Mouse (Mus musculus) megakaryocyte, embryonic 14.5 days (primary cell): ENCODE results near the gene Hgf. TPM values are rescaled to one million over a fixed set of nuclear protein-coding genes. Genes with fewer than 3 reads are reported as not detected.

ENCODE experiments used
- H3K27me3 ChIP-seq: replicated peaks from 2 replicates; pipeline ENCODE3; 2012; ENCODE audit warnings: inconsistent platforms
- H3K36me3 ChIP-seq: replicated peaks from 2 replicates; pipeline ENCODE3; 2012; ENCODE audit warnings: low read length, inconsistent platforms, mixed read lengths
- H3K4me1 ChIP-seq: 2 replicates; pipeline ENCODE4 v1.6.1; 2012; ENCODE audit warnings: inconsistent platforms
- H3K4me3 ChIP-seq: replicated peaks from 2 replicates; pipeline ENCODE3; 2012; ENCODE audit warnings: moderate library complexity, mild to moderate bottlenecking, inconsistent platforms
- H3K9me3 ChIP-seq: 2 replicates; pipeline ENCODE4 v1.6.1; 2012; ENCODE audit warnings: inconsistent platforms
- FLI1 ChIP-seq: IDR thresholded peaks from 2 replicates; pipeline ENCODE4 v1.6.1; 2012; ENCODE audit warnings: low read length, inconsistent platforms, mixed read lengths
- GATA1 ChIP-seq: IDR thresholded peaks from 3 replicates; pipeline ENCODE4 v1.6.1; 2012; ENCODE audit warnings: mixed read lengths, low read length, inconsistent platforms, borderline replicate concordance
- polyA plus RNA-seq: library from polyadenylated mRNA; stranded (reverse); fragments of >175 nt; gene quantifications from 2 replicates; pipeline ENCODE4 v1.2.3, GENCODE M21; 2012; ENCODE audit warnings: low replicate concordance; ENCODE audit not compliant: insufficient read depth

The Hgf gene
- polyA plus RNA-seq, 1 experiment, result 0.16 TPM

DNA sequence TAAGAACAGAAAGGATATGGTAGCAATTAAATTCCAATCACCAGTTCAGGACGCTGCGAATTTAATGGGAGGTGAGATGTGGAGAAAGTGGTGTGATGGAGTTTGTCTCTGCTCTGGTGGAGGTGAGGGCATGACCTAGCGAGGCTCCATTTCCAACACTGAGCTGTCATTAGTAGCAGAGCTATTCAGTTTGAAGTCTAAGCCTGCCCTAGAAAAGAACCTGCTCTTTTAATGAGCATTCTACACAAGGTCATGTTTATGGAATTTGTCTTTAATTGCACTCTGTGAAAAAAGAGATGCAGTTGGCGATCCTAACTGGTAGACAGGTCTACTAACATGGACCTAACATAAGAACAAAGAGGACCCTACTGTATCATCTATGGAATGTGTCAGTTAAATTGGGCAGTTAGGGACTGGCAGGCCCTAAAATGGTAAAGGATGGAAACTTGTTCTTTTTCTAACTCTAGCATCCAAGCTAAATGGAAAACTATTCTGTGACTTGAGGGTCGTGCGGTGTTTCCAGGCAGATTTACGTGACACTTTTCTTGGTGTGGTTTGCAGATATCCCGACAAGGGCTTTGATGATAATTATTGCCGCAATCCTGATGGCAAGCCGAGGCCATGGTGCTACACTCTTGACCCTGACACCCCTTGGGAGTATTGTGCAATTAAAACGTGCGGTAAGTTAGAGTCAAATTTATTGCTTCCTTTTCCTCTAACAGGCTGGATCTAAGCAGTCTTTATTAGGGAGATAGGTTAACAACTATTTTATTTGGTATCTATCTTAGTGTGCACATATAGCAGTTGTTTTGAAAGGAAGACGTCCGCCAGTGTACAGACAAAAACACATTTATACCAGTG is 24.8 kb downstream of the Hgf start:
- H3K4me3 ChIP-seq, result no peak overlapping the region
- TF ChIP-seq GATA1, result no peak
- no peak for TF ChIP-seq FLI1
- H3K4me1 ChIP-seq, result no peaks in the 10 kb centered on the region
- H3K36me3 ChIP-seq, result peaks cover 7% of the 10 kb centered on the region
- no peaks in the 10 kb centered on the region for H3K27me3 ChIP-seq
- no peaks in the 10 kb centered on the region for H3K9me3 ChIP-seq

DNA sequence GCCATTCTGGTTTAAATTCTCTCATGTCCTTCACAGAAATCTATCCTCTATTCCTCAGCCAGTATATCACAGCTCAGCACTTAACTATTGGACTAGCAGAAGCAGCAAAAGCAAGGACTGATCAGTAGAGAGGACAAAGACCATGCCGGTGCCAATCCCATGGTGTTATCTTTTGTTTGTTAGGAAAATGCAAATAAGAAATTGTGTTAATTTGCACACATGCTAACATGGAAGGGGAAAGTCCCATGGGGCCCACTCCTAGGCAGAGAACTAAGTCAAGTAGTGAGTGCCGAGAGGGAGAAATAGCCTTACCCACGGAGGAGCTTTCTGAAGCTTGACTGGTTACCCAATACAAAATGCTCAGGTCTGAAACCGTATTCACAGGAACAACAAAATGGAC is 42.4 kb downstream of the Hgf start:
- Histone ChIP-seq H3K4me3 (no peak overlapping the region), H3K27me3 (no peaks in the 10 kb centered on the region), H3K36me3 (no peaks in the 10 kb centered on the region), H3K9me3 (no peaks in the 10 kb centered on the region), H3K4me1 (no peaks in the 10 kb centered on the region)
- no peak for TF ChIP-seq GATA1
- no peak for TF ChIP-seq FLI1

DNA sequence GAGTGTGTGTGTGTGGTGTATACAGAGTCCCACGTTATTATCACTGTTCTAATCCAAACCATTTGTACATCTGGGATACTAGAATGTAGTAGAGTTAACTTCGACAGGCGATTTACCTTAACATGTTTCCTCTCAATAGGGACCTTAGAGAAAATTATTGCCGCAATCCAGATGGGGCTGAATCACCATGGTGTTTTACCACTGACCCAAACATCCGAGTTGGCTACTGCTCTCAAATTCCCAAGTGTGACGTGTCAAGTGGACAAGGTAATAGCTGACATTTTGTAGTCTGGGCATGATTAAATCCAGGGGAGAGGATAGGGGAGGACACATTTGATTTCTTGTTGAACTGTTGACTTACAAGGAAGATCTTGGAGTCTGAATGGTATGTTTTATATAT is 44.7 kb downstream of the Hgf start:
- Histone ChIP-seq H3K4me1 (no peaks in the 10 kb centered on the region), H3K9me3 (no peaks in the 10 kb centered on the region), H3K36me3 (no peaks in the 10 kb centered on the region), H3K27me3 (no peaks in the 10 kb centered on the region), H3K4me3 (no peak overlapping the region)
- TF ChIP-seq GATA1, result no peak

DNA sequence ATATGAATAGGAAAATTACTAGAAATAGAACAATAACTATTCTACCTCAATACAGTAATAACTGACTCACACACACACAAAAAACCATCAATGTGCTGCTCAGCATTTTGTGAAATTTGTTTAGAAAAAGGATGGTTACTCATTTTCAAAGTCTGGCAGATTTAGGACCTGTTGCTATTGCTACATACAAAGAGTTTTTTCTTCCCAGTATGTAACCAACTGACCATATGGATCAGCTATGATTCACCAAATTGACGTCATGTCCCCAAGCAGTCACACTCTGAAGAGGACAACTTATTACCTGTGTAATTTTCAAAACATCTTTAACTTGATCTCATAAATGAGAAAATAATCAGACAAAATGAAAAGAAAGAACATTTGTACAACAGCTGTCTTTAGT is 48.2 kb downstream of the Hgf start:
- TF ChIP-seq FLI1, result no peak
- no peak for TF ChIP-seq GATA1
- Histone ChIP-seq H3K9me3 (no peaks in the 10 kb centered on the region), H3K36me3 (no peaks in the 10 kb centered on the region), H3K4me1 (no peaks in the 10 kb centered on the region), H3K4me3 (no peak overlapping the region), H3K27me3 (no peaks in the 10 kb centered on the region)

DNA sequence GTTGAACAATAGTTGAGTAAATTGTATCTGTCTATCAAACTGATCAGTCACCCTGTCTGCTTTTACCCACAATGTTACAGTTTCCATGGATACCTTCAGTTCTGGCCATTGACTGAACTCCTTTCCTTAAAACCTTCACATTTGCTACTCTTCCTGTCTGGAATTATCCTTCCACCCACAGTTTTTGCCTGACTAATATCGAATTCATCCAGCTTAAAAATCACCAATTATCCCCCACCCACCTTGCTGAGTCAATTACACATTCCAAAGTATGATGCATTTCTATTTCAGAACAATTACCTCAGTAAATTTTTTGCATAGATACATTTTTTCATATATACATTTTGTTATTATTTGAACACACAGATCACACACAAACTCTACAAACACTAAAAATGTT is 79.7 kb downstream of the Hgf start:
- Histone ChIP-seq H3K4me1 (no peaks in the 10 kb centered on the region), H3K4me3 (no peak overlapping the region), H3K9me3 (no peaks in the 10 kb centered on the region), H3K36me3 (no peaks in the 10 kb centered on the region), H3K27me3 (no peaks in the 10 kb centered on the region)
- TF ChIP-seq GATA1 (no peak), FLI1 (no peak)

DNA sequence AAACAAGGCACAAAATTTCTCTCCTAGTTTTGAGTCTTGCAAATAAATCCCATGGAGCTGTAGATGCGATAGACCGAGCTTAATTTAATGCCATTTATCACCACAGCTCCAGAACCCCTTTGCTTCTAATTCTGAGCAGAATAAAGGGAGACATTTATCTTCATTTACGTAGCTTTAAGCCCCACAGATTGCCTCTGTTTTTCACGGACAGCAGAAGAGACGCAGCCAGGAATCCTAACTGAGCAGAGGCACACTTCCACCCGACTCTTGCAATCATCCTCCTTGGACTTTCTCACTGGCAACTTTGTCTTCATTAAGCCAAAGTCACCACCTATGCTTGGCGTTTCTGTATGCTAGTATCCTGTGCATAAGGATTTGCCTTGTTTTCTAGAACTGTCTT is 93.1 kb downstream of the Hgf start:
- Histone ChIP-seq H3K4me3 (no peak overlapping the region), H3K27me3 (no peaks in the 10 kb centered on the region), H3K36me3 (no peaks in the 10 kb centered on the region), H3K4me1 (no peaks in the 10 kb centered on the region), H3K9me3 (no peaks in the 10 kb centered on the region)
- no peak for TF ChIP-seq GATA1

DNA sequence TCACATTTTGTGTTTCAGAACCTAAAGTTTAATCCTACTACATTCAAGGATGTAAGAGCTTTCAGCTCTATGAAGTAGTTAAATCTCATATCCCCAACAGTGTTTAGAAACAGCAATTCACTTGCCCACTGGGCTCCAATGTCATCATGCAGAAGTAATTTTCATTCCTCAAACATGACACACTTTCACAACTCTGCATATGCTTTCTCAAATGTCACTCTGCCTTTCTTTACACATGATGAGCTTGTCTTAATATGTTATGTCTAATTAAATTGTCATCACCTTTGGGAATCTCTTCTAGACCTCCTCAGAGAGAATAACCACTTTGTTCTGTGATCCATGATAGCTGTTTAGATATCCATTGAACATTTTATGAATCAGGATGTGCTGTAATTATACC is 94.4 kb downstream of the Hgf start:
- TF ChIP-seq FLI1 (no peak), GATA1 (no peak)
- Histone ChIP-seq H3K36me3 (no peaks in the 10 kb centered on the region), H3K9me3 (no peaks in the 10 kb centered on the region), H3K27me3 (no peaks in the 10 kb centered on the region), H3K4me1 (no peaks in the 10 kb centered on the region), H3K4me3 (no peak overlapping the region)

DNA sequence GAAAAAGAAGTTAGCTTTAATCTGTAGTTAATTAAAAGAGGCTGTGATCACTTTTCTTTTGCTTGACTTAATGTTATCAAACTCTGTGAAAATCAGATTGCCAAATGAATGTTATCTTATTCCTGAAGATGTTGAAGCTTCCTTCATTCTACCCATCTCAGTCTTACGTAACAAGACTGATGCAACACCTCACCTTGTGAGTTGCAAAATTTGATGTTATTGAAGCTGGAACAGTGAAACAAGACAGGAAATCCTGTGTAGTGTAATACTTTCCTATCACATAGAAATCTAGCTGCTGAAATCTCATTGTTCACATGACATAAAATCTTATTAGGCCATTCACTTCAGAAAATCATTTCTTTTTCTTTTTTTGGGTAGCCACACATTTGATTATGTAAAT is 96.9 kb downstream of the Hgf start:
- no peaks in the 10 kb centered on the region for H3K4me1 ChIP-seq
- no peaks in the 10 kb centered on the region for H3K27me3 ChIP-seq
- TF ChIP-seq GATA1 (no peak), FLI1 (no peak)

DNA sequence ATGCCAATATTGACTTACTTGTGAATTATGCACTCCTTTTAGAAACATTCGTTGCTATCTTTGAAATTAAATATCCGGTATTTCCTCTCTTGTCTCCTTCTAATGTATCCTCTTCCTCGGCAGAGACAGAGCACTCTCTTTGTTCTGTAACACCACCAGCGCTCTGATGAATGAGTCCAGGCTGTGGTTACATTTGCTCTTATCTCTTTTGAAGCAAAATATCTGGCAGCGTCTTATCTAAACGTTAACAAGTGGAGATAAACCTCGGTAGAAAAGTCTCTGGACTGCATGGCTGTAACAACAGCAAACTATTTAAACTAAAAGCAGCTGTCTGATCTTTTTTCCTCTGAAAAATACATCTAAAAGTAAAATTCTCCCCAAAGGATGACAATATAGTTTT is 100.7 kb downstream of the Hgf start:
- H3K27me3 ChIP-seq, result no peaks in the 10 kb centered on the region
- no peaks in the 10 kb centered on the region for H3K9me3 ChIP-seq
- no peak overlapping the region for H3K4me3 ChIP-seq
- no peaks in the 10 kb centered on the region for H3K4me1 ChIP-seq
- TF ChIP-seq FLI1 (no peak), GATA1 (no peak)
- no peaks in the 10 kb centered on the region for H3K36me3 ChIP-seq

More for the DNA sequence above, 96.9 kb downstream of the Hgf start:
- Histone ChIP-seq H3K4me3 (no peak overlapping the region), H3K9me3 (no peaks in the 10 kb centered on the region), H3K36me3 (no peaks in the 10 kb centered on the region)

Other genes starting within 250 kb of the Hgf start
- gene Gm28710, start 238.3 kb downstream of the Hgf start, polyA plus RNA-seq, result not detected in 2 replicates